Mouse (Mus musculus) thymus, adult 2 months (tissue): Measurements from ENCODE around the gene Ndrg4.

Experiments used
- CTCF ChIP-seq: fragments of 200-500 bp; IDR thresholded peaks from 2 replicates; pipeline ENCODE4 v1.5.1; 2012; ENCODE audit warnings: mild to moderate bottlenecking, control low read depth, low read length, moderate library complexity, borderline replicate concordance; ENCODE audit not compliant: control insufficient read depth, poor library complexity, insufficient read depth; ENCODE audit errors: extremely low read depth
- POLR2A ChIP-seq: fragments of 200-500 bp; IDR thresholded peaks from 2 replicates; pipeline ENCODE4 v1.6.1; 2012; ENCODE audit warnings: mild to moderate bottlenecking, low read length, control low read depth, moderate library complexity; ENCODE audit not compliant: control insufficient read depth, poor library complexity, insufficient read depth; ENCODE audit errors: extremely low read depth

DNA sequence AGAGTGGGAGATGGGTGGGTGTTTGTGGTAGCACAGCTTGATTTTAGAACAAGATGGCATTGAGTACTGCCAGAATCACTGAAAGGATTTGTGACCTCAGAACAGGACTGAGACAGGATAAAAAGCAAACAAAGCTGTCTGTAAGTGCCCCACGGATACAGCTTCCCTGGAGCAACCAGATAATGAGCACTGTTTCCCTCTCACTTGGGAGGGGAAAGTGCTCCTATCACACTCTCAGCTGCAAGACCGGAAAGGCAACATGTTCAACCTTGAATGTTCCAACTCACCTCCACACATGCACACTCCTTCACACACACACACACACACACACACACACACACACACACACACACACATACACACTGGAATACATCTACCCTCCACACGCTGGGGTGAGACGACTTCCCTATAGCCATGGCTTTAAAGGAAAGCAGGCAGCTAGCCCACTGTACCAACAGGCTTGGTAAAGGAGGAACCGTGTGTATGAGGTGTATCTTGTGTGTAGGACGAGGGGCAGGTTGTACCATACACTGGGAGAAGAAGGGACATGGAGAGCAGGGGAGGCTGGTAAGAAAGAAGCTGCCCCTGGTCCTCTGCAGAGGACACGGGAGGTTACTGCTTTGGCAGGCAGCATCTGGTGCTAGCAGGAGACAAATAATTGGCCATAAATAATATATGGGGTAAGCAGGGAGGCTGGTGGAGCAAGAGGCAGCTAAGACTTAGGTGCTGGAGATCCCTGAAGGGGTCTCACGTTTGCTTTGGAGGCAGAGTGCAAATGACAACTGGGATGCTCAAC is 8.4 kb upstream of the Ndrg4 start:
- TF ChIP-seq CTCF (no peak), POLR2A (no peak)
